Mouse (Mus musculus) forebrain, embryonic 14.5 days (tissue): ENCODE measurements around the gene Rab30. TPM values are rescaled to one million over a fixed set of nuclear protein-coding genes. Genes with fewer than 3 reads are reported as not detected.
"Not testable (repeated sequence)": the region's sequence is repeated elsewhere in the genome, so short reads cannot be mapped to it uniquely, and the experiment has no call there.

Source experiments
- ATAC-seq: fragments of 200-750 bp; cut with Nextera tagmentation; 2 replicates; pipeline ENCODE4 v1.8.0; 2017; ENCODE audit warnings: mild to moderate bottlenecking, moderate library complexity
- DNase-seq: peaks from one replicate; pipeline ENCODE4 v3.0.0-alpha.2; 2015; ENCODE audit warnings: low spot score
- H3K27ac ChIP-seq: fragments of 300-500 bp; sonication (generic); 2 replicates; pipeline ENCODE4 v1.5.1; 2014; ENCODE audit warnings: low read depth, mild to moderate bottlenecking, control low read depth, low read length, moderate library complexity
- H3K27me3 ChIP-seq: fragments of 300-500 bp; sonication (generic); replicated peaks from 2 replicates; pipeline ENCODE4 v1.6.1; 2014; ENCODE audit warnings: low read length, control low read depth, mixed read lengths; ENCODE audit not compliant: control insufficient read depth, insufficient read depth
- H3K36me3 ChIP-seq: fragments of 300-500 bp; sonication (generic); 2 replicates; pipeline ENCODE4 v1.6.1; 2014; ENCODE audit warnings: low read length, control low read depth; ENCODE audit not compliant: control insufficient read depth, insufficient read depth
- H3K4me1 ChIP-seq: fragments of 300-500 bp; sonication (generic); 2 replicates; pipeline ENCODE4 v1.6.1; 2014; ENCODE audit warnings: antibody characterized with exemption, low read length, control low read depth; ENCODE audit not compliant: control insufficient read depth, insufficient read depth
- H3K4me2 ChIP-seq: fragments of 300-500 bp; sonication (generic); 2 replicates; pipeline ENCODE4 v1.6.1; 2014; ENCODE audit warnings: mild to moderate bottlenecking, control low read depth, low read length
- H3K4me3 ChIP-seq: fragments of 300-500 bp; sonication (generic); 2 replicates; pipeline ENCODE4 v1.5.1; 2014; ENCODE audit warnings: low read depth, low read length, control low read depth
- H3K9ac ChIP-seq: fragments of 300-500 bp; sonication (generic); 2 replicates; pipeline ENCODE4 v1.6.1; 2014; ENCODE audit warnings: mild to moderate bottlenecking, low read length, control low read depth, moderate library complexity
- H3K9me3 ChIP-seq: fragments of 300-500 bp; sonication (generic); replicated peaks from 2 replicates; pipeline ENCODE4 v1.6.1; 2016; ENCODE audit warnings: low read length, control low read depth, mixed read lengths; ENCODE audit not compliant: control insufficient read depth
- WGBS: fragments of 180-500 bp; shearing (Covaris S2); extraction: QIAGEN DNeasy Blood & Tissue Kit; methylation state at CpG from one replicate; pipeline ENCODE4 v1.1.7; 2014; 5-methylcytosine and 5-hydroxymethylcytosine counted together
- polyA plus RNA-seq: library from polyadenylated mRNA; unstranded; fragments of >200 nt; fragmentation: Nextera tagmentation; extraction: Ambion mirVana; gene quantifications from 2 replicates; pipeline ENCODE4 v1.2.1, GENCODE M21; 2014

Gene Rab30
- polyA plus RNA-seq, 1 experiment from 2014 or later, result 25.9 TPM

- ATAC-seq (no peak), DNase-seq (no peak)
- WGBS, result 77% methylated on average over 3 of the region's 3 CpGs
- Histone ChIP-seq H3K27me3 (no peaks in the 10 kb centered on the region), H3K4me3 (no peak overlapping the region), H3K9ac (no peak overlapping the region), H3K4me2 (no peak overlapping the region), H3K27ac (no peak overlapping the region), H3K4me1 (no peaks in the 10 kb centered on the region), H3K9me3 (no peaks in the 10 kb centered on the region), H3K36me3 (no peaks in the 10 kb centered on the region)
These were observed 21.1 kb upstream of the Rab30 start for GRCm38 (mm10) chr7:92720156-92720905.

- Histone ChIP-seq H3K27me3 (no peaks in the 10 kb centered on the region), H3K36me3 (no peaks in the 10 kb centered on the region), H3K4me2 (no peak overlapping the region), H3K4me3 (no peak overlapping the region), H3K4me1 (no peaks in the 10 kb centered on the region), H3K9ac (no peak overlapping the region), H3K9me3 (no peaks in the 10 kb centered on the region), H3K27ac (no peak overlapping the region)
- no peak for DNase-seq
- 24% methylated on average over 3 of the region's 3 CpGs for WGBS
- no peak for ATAC-seq
These were observed 17.7 kb upstream of the Rab30 start for GRCm38 (mm10) chr7:92723750-92724149.

GRCm38 (mm10) chr7:92724261-92724660 is 17.1 kb upstream of the Rab30 start:
- Histone ChIP-seq H3K4me1 (no peaks in the 10 kb centered on the region), H3K9ac (no peak overlapping the region), H3K27ac (no peak overlapping the region), H3K9me3 (no peaks in the 10 kb centered on the region), H3K4me2 (no peak overlapping the region), H3K27me3 (no peaks in the 10 kb centered on the region), H3K4me3 (no peak overlapping the region), H3K36me3 (no peaks in the 10 kb centered on the region)
- no peak for DNase-seq
- 71% methylated on average over 4 of the region's 4 CpGs for WGBS
- no peak for ATAC-seq

- not testable (repeated sequence) for H3K9me3 ChIP-seq, H3K36me3 ChIP-seq, H3K4me2 ChIP-seq, H3K27ac ChIP-seq, H3K4me3 ChIP-seq, H3K27me3 ChIP-seq, H3K9ac ChIP-seq, H3K4me1 ChIP-seq, ATAC-seq
- 87% methylated on average over 3 of the region's 3 CpGs for WGBS
- DNase-seq, result peak; percentile 19
These were observed 11.8 kb upstream of the Rab30 start for GRCm38 (mm10) chr7:92729583-92729982.

- no peaks in the 10 kb centered on the region for H3K9me3 ChIP-seq
- no peak for ATAC-seq
- H3K36me3 ChIP-seq, result peaks cover 10% of the 10 kb centered on the region; the same call in 1 of the 2 replicates
- H3K27me3 ChIP-seq, result no peaks in the 10 kb centered on the region
- no peaks in the 10 kb centered on the region for H3K4me1 ChIP-seq
- H3K9ac ChIP-seq, result no peak overlapping the region
- no peak for DNase-seq
- no peak overlapping the region for H3K4me3 ChIP-seq
- no peak overlapping the region for H3K27ac ChIP-seq
- H3K4me2 ChIP-seq, result no peak overlapping the region
- 87% methylated on average over 4 of the region's 4 CpGs for WGBS
These were observed 10.9 kb upstream of the Rab30 start for GRCm38 (mm10) chr7:92730465-92730864.

- 79% methylated on average over 3 of the region's 3 CpGs for WGBS
- Histone ChIP-seq H3K36me3 (peaks cover 14% of the 10 kb centered on the region; the same call in 1 of the 2 replicates), H3K9me3 (no peaks in the 10 kb centered on the region), H3K9ac (no peak overlapping the region), H3K27me3 (no peaks in the 10 kb centered on the region), H3K4me2 (no peak overlapping the region), H3K27ac (no peak overlapping the region), H3K4me1 (no peaks in the 10 kb centered on the region), H3K4me3 (no peak overlapping the region)
- ATAC-seq, result peak; percentile 4; the same call in 1 of the 2 replicates
- no peak for DNase-seq
These were observed 10.4 kb upstream of the Rab30 start for GRCm38 (mm10) chr7:92730959-92731358.

GRCm38 (mm10) chr7:92732136-92732535 is 9.3 kb upstream of the Rab30 start:
- Histone ChIP-seq H3K4me1 (no peaks in the 10 kb centered on the region), H3K36me3 (peaks cover 20% of the 10 kb centered on the region; the same call in 1 of the 2 replicates), H3K9ac (no peak overlapping the region), H3K4me2 (no peak overlapping the region), H3K27ac (no peak overlapping the region), H3K4me3 (no peak overlapping the region), H3K9me3 (no peaks in the 10 kb centered on the region), H3K27me3 (no peaks in the 10 kb centered on the region)
- 91% methylated on average over 7 of the region's 7 CpGs for WGBS
- no peak for ATAC-seq
- DNase-seq, result no peak

- DNase-seq (no peak), ATAC-seq (no peak)
- H3K9ac ChIP-seq, result no peak overlapping the region
- peaks cover 30% of the 10 kb centered on the region; the same call in 1 of the 2 replicates for H3K36me3 ChIP-seq
- 80% methylated on average over 1 of the region's 1 CpGs for WGBS
- H3K9me3 ChIP-seq, result no peaks in the 10 kb centered on the region
- H3K4me3 ChIP-seq, result no peak overlapping the region
- H3K27ac ChIP-seq, result no peak overlapping the region
- peaks cover 16% of the 10 kb centered on the region for H3K4me1 ChIP-seq
- H3K27me3 ChIP-seq, result no peaks in the 10 kb centered on the region
- H3K4me2 ChIP-seq, result 0 out of 2 replicates have a peak overlapping the region, but pooled peaks have one; percentile 1
These were observed 3.8 kb upstream of the Rab30 start for GRCm38 (mm10) chr7:92737560-92737959.

GRCm38 (mm10) chr7:92739956-92740355 is 1.4 kb upstream of the Rab30 start:
- no peaks in the 10 kb centered on the region for H3K9me3 ChIP-seq
- H3K4me2 ChIP-seq, result peak overlapping the region; percentile 64
- H3K4me3 ChIP-seq, result peak overlapping the region; percentile 77
- H3K4me1 ChIP-seq, result peaks cover 31% of the 10 kb centered on the region
- ATAC-seq (no peak), DNase-seq (peak; percentile 30)
- peak overlapping the region; percentile 97 for H3K9ac ChIP-seq
- no peak overlapping the region for H3K27ac ChIP-seq
- peaks cover 22% of the 10 kb centered on the region; the same call in 1 of the 2 replicates for H3K36me3 ChIP-seq
- WGBS, result 30% methylated on average over 6 of the region's 6 CpGs
- H3K27me3 ChIP-seq, result no peaks in the 10 kb centered on the region
